Mouse (Mus musculus): ENCODE results near the gene Gm14409. TPM values are rescaled to one million over a fixed set of nuclear protein-coding genes. Genes with fewer than 3 reads are reported as not detected.

Gm14409 gene
- polyA plus RNA-seq, 1 experiment from 2014 or later = not detected

Other genes with a start within 250 kb of the Gm14409 start
- gene Gm14401, start 192.7 kb downstream of the Gm14409 start, polyA plus RNA-seq (2014; fragmentation: Nextera tagmentation; extraction: Ambion mirVana) = not detected in 2 replicates
- 40.6 and 43.6 TPM in 2 replicates for gene Gm14410, start 60.6 kb downstream of the Gm14409 start, polyA plus RNA-seq (2014; fragmentation: Nextera tagmentation; extraction: Ambion mirVana)
- gene Gm14412, start 57.3 kb upstream of the Gm14409 start, polyA plus RNA-seq (2014; fragmentation: Nextera tagmentation; extraction: Ambion mirVana) = 0.11 and 0.27 TPM in 2 replicates
- 11.9 and 12.0 TPM in 2 replicates for gene Gm14418, start 131.3 kb upstream of the Gm14409 start, polyA plus RNA-seq (2014; fragmentation: Nextera tagmentation; extraction: Ambion mirVana)
- 7.6 and 9.0 TPM in 2 replicates for gene Zfp970, start 197.7 kb upstream of the Gm14409 start, polyA plus RNA-seq (2014; fragmentation: Nextera tagmentation; extraction: Ambion mirVana)
- 3.3 and 4.2 TPM in 2 replicates for gene Gm14403, start 231.2 kb upstream of the Gm14409 start, polyA plus RNA-seq (2014; fragmentation: Nextera tagmentation; extraction: Ambion mirVana)

All from forebrain, embryonic 14.5 days (tissue).